Mouse (Mus musculus): Measurements from ENCODE around the gene Liph. TPM values are rescaled to one million over a fixed set of nuclear protein-coding genes. Genes with fewer than 3 reads are reported as not detected.
"Not testable (repeated sequence)": the region's sequence is repeated elsewhere in the genome, so short reads cannot be mapped to it uniquely, and the experiment has no call there.

Liph gene
- polyA plus RNA-seq, 2 experiments = 1.6 to 2.8 TPM

DNA sequence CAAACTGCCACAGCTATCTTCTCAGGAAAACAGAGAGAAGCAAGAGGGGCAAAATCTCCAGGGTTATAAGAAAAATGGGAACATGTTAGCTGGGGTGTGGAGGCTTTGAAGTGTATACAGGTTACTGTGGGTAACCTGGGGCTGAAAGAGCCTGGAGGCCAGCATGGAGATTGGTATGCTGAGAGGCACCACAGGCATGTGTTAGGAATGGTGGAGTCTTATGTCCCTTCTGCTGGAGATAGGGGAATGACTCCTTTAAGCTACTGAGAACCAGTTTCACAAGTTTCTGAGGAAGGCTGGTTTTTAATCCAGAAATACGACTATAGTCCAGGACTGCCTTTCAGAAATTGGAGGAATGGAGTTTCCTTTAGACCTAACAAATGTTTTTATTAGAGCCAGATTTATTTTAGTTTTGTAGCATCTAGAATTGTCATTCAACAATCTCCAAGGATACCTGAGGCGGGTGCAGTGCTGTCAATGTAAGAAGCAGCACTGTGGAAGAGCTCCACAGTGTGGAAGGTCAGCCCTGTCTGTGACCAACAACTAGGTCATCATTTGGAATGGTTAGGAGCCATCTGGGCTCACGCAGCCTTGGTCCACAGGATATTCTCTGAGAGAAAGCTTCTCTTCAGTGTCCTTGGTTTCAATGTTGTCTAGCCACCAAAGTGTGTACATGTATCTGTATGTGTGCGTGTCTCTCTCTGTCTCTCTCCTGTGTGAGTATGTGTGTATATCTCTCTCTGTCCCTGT lies 4.7 kb upstream of the Liph start:
- DNase-seq (ENCODE audit: low spot score) (no peak), ATAC-seq (ENCODE audit: low FRiP score, low read depth) (no peak)
- Histone ChIP-seq H3K4me1 (ENCODE audit: control insufficient read depth, insufficient read depth, low read length) (no peaks in the 10 kb centered on the region), H3K9me3 (ENCODE audit: control insufficient read depth, low read length) (no peaks in the 10 kb centered on the region), H3K27me3 (ENCODE audit: control insufficient read depth, insufficient read depth, low read length) (no peaks in the 10 kb centered on the region), H3K36me3 (ENCODE audit: control insufficient read depth, insufficient read depth, low read length) (no peaks in the 10 kb centered on the region), H3K9ac (ENCODE audit: low read depth, low read length, severe bottlenecking) (no peak overlapping the region), H3K4me3 (replicated peaks; ENCODE audit: low read length) (no peak overlapping the region), H3K4me2 (replicated peaks; ENCODE audit: low read depth, low read length, severe bottlenecking) (no peak overlapping the region), H3K27ac (replicated peaks; ENCODE audit: low read depth, low read length) (no peak overlapping the region)
- no peak for TF ChIP-seq POLR2A (IDR thresholded peaks at IDR 0.05; ENCODE audit: borderline replicate concordance, extremely low read depth, insufficient read depth, insufficient read length)
- WGBS = 80% methylated on average over 4 of the region's 4 CpGs

DNA sequence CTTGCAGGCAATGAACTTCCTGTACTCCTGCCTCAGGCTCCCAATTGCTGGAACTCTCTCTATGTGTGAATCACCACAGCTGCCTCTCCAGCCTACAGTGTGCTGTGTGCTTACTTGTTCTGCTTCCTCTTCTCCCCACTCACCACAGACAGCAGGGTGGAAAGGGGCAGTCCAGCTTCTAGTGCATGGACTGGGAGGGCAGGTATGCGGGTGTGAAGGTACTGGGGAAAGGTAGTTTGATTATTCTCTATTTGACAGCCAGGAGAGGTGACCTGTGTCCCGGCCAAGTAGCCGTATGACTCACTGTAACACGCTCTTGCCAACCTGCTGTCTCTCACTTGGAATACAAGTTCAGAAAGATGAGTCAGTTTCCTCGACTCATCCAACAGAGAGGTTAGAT lies 2.6 kb upstream of the Liph start:
- H3K4me1 ChIP-seq (ENCODE audit: control insufficient read depth, insufficient read depth, low read length) = no peaks in the 10 kb centered on the region
- DNase-seq (ENCODE audit: low spot score) (no peak), ATAC-seq (ENCODE audit: low FRiP score, low read depth) (no peak)
- WGBS = 72% methylated on average over 5 of the region's 5 CpGs
- H3K4me3 ChIP-seq (replicated peaks; ENCODE audit: low read length) = no peak overlapping the region
- H3K36me3 ChIP-seq (ENCODE audit: control insufficient read depth, insufficient read depth, low read length) = no peaks in the 10 kb centered on the region
- H3K9me3 ChIP-seq (ENCODE audit: control insufficient read depth, low read length) = no peaks in the 10 kb centered on the region
- H3K9ac ChIP-seq (ENCODE audit: low read depth, low read length, severe bottlenecking) = no peak overlapping the region
- H3K27me3 ChIP-seq (ENCODE audit: control insufficient read depth, insufficient read depth, low read length) = no peaks in the 10 kb centered on the region
- no peak for TF ChIP-seq POLR2A (IDR thresholded peaks at IDR 0.05; ENCODE audit: borderline replicate concordance, extremely low read depth, insufficient read depth, insufficient read length)
- no peak overlapping the region for H3K4me2 ChIP-seq (replicated peaks; ENCODE audit: low read depth, low read length, severe bottlenecking)
- H3K27ac ChIP-seq (replicated peaks; ENCODE audit: low read depth, low read length) = no peak overlapping the region

DNA sequence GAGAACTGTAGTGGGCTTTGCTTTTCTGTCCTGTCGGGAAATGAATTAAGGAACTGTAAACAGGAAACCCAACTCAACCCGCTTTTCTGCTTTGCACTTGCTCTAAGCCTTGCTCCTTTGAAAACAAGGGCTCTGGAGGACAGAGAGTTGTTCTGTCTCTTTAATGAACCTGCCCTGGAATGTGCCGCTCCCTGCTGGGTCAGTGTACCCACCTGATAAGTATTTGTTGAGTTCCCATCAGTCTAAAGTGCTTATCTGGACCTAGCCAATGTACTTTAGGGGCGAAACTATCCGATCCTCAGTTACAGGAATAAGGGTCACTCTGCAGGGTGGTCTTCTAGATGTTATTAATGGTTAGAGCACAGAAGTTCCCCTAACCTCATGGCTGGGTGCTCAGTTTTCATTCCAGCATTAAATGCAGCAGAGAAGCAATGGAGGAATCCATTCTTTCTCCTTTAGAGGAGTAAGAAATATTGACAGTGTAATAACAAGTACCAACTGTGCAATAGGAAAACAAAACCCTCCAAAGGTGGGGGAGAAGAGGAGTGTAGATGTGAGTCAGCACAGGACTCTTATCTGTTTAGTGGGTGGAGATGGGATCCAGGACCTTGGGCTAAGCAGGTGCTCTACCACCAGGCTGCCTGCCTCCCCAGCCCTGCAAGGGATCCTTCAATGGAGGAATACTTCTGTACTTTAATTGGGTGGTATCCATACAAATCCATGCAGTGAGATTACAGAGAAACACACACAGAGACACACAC lies 1.6 kb upstream of the Liph start:
- WGBS = 61% methylated on average over 5 of the region's 5 CpGs

DNA sequence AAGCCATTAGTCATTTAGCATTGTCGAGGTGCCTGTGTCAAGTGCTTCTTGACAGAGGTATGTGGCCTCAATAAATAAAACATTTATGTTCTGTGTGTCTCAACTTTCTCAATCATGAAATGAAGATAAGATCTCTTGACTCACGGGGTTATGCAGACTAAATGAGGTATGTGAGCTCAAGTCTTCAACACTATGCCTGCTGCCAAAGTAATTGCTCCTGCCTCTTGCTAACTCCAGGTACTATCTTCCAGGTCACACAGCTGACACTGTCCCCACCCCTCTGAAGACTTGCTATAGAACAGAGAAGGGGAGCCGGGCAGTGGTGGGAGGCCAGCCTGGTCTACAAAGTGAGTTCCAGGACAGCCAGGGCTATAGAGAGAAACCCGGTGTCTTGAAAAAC lies 939 bp upstream of the Liph start:
- 52% methylated on average over 4 of the region's 4 CpGs for WGBS
- H3K4me2 ChIP-seq (replicated peaks; ENCODE audit: low read depth, low read length, severe bottlenecking) = no peak overlapping the region
- no peak for TF ChIP-seq POLR2A (IDR thresholded peaks at IDR 0.05; ENCODE audit: borderline replicate concordance, extremely low read depth, insufficient read depth, insufficient read length)
- ATAC-seq (ENCODE audit: low FRiP score, low read depth) (no peak), DNase-seq (ENCODE audit: low spot score) (no peak)
- no peaks in the 10 kb centered on the region for H3K27me3 ChIP-seq (ENCODE audit: control insufficient read depth, insufficient read depth, low read length)
- no peaks in the 10 kb centered on the region for H3K4me1 ChIP-seq (ENCODE audit: control insufficient read depth, insufficient read depth, low read length)
- H3K4me3 ChIP-seq (replicated peaks; ENCODE audit: low read length) = no peak overlapping the region
- H3K36me3 ChIP-seq (ENCODE audit: control insufficient read depth, insufficient read depth, low read length) = no peaks in the 10 kb centered on the region
- H3K27ac ChIP-seq (replicated peaks; ENCODE audit: low read depth, low read length) = no peak overlapping the region
- H3K9ac ChIP-seq (ENCODE audit: low read depth, low read length, severe bottlenecking) = no peak overlapping the region
- H3K9me3 ChIP-seq (ENCODE audit: control insufficient read depth, low read length) = no peaks in the 10 kb centered on the region

More for the DNA sequence above, 1.6 kb upstream of the Liph start:
- Histone ChIP-seq H3K4me1 (ENCODE audit: control insufficient read depth, insufficient read depth, low read length) (no peaks in the 10 kb centered on the region), H3K4me2 (replicated peaks; ENCODE audit: low read depth, low read length, severe bottlenecking) (no peak overlapping the region), H3K27me3 (ENCODE audit: control insufficient read depth, insufficient read depth, low read length) (no peaks in the 10 kb centered on the region), H3K9ac (ENCODE audit: low read depth, low read length, severe bottlenecking) (no peak overlapping the region), H3K9me3 (ENCODE audit: control insufficient read depth, low read length) (no peaks in the 10 kb centered on the region), H3K4me3 (replicated peaks; ENCODE audit: low read length) (no peak overlapping the region), H3K36me3 (ENCODE audit: control insufficient read depth, insufficient read depth, low read length) (no peaks in the 10 kb centered on the region), H3K27ac (replicated peaks; ENCODE audit: low read depth, low read length) (no peak overlapping the region)
- TF ChIP-seq POLR2A (IDR thresholded peaks at IDR 0.05; ENCODE audit: borderline replicate concordance, extremely low read depth, insufficient read depth, insufficient read length) = no peak
- ATAC-seq (ENCODE audit: low FRiP score, low read depth) (no peak), DNase-seq (ENCODE audit: low spot score) (no peak)

DNA sequence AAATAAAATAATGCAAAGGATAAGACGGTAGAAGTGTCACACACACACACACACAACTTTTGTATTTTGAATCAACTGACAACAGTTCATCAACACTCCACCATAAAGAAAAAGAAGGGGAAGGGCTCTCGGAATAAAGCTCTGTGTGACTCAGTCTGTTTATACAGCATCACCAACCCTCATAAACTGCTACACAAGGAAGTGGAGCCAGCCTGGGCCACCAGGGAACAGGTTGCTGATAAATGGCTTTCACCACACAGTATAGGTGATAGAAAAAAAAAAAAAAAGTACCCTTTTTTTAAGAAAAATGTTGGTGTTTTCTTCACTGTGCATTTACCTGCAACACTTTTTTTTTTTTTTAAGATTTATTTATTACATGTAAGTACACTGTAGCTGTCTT lies 3.7 kb downstream of the Liph start:
- TF ChIP-seq POLR2A (IDR thresholded peaks at IDR 0.05; ENCODE audit: borderline replicate concordance, extremely low read depth, insufficient read depth, insufficient read length) = no peak
- no peaks in the 10 kb centered on the region for H3K27me3 ChIP-seq (ENCODE audit: control insufficient read depth, insufficient read depth, low read length)
- WGBS = 73% methylated on average over 2 of the region's 2 CpGs
- H3K36me3 ChIP-seq (ENCODE audit: control insufficient read depth, insufficient read depth, low read length) = no peaks in the 10 kb centered on the region
- no peaks in the 10 kb centered on the region for H3K9me3 ChIP-seq (ENCODE audit: control insufficient read depth, low read length)
- no peak overlapping the region for H3K9ac ChIP-seq (ENCODE audit: low read depth, low read length, severe bottlenecking)
- H3K27ac ChIP-seq (replicated peaks; ENCODE audit: low read depth, low read length) = no peak overlapping the region
- no peak for ATAC-seq (ENCODE audit: low FRiP score, low read depth)
- DNase-seq (ENCODE audit: low spot score) = no peak
- no peak overlapping the region for H3K4me2 ChIP-seq (replicated peaks; ENCODE audit: low read depth, low read length, severe bottlenecking)
- H3K4me3 ChIP-seq (replicated peaks; ENCODE audit: low read length) = no peak overlapping the region
- no peaks in the 10 kb centered on the region for H3K4me1 ChIP-seq (ENCODE audit: control insufficient read depth, insufficient read depth, low read length)

DNA sequence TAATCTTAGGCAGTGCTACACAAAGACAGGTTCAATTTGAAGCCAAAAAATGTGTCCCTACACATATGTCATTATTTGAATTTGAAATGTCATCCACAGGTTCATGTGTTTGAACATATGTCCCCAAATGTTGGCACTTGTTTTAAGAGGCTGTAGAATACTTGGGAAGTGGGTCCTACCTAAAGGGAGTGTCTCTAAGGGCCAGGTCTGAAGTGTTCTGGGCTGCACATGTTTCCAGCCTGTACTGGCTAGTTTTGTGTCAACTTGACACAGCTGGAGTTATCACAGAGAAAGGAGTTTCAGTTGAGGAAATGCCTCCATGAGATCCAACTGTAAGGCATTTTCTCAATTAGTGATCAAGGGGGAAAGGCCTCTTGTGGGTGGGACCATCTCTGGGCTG lies 4.6 kb downstream of the Liph start:
- H3K9ac ChIP-seq (ENCODE audit: low read depth, low read length, severe bottlenecking); H3K27ac ChIP-seq (replicated peaks; ENCODE audit: low read depth, low read length); DNase-seq (ENCODE audit: low spot score); H3K9me3 ChIP-seq (ENCODE audit: control insufficient read depth, low read length); H3K27me3 ChIP-seq (ENCODE audit: control insufficient read depth, insufficient read depth, low read length); H3K36me3 ChIP-seq (ENCODE audit: control insufficient read depth, insufficient read depth, low read length); H3K4me2 ChIP-seq (replicated peaks; ENCODE audit: low read depth, low read length, severe bottlenecking); H3K4me3 ChIP-seq (replicated peaks; ENCODE audit: low read length); H3K4me1 ChIP-seq (ENCODE audit: control insufficient read depth, insufficient read depth, low read length); ATAC-seq (ENCODE audit: low FRiP score, low read depth): not testable (repeated sequence)

Data from limb, embryonic 14.5 days (tissue).